Mouse (Mus musculus) cerebellum, adult 11 months (tissue): ENCODE results near the gene Egfl8.

Experiments used
- DNase-seq: peaks from one replicate; pipeline ENCODE4 v3.0.0; 2022

Egfl8 gene

DNA sequence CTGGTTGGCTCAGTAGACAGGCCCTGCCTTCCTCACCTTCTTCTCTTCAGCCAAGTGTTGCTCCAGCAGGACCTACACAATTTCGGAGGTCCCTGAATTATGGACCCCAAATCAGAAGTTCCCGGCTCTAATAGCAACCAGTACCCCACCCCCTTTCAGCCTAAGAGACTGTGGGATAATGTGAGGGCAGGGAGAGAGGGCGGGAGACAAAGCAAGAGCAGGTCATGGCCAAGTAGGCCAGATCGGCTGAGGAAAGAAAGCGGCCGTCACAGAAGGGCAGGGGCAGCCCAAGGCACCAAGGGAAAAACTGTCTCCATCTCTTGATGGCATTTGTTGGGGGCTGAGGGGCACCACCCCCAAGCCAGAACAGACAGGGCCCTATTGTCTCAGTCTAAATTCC, at the start of gene Egfl8:
Gene Egfl8, minus strand, starts transcription at position 101 of the 400 bp plus-strand sequence.
- no peak for DNase-seq

DNA sequence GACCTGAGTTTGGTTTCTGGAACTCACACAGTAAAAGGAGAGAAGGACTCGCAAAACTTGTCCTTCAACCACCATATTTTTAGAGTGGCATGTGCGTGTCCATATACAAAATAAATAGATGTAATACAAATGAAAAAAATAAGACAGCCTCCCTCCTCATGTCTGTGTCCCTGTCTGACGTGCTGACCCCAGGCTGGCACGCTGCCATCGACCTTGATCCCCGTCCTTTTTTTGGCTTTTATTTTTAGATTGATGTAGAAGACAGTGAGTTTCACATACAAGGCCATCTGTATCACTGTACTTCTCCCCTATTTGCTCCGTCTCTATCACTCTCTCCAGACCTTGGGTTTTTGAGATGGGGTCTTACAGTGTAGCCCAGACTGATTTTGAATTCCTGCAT, 48.7 kb upstream of the Egfl8 start:
- no peak for DNase-seq

DNA sequence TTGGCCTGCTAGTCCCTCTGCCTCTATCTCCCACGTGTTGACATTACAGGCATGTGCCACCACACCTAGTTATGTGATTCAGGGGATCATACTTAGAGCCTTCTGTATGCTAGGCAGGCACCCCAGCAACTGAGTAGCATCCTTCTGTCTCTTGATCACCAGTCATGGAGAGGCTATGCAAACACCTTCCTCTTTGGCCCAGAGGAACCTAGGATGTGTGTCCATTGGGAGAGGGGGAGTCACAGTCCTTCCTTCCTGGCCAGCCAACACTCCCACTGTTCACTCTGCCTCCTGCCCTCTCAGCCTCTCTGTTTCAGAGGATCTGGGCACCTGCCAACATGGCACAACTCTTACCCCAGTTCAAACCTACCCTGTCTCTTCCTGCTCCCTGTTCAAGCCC, 47.8 kb upstream of the Egfl8 start:
- DNase-seq = no peak

DNA sequence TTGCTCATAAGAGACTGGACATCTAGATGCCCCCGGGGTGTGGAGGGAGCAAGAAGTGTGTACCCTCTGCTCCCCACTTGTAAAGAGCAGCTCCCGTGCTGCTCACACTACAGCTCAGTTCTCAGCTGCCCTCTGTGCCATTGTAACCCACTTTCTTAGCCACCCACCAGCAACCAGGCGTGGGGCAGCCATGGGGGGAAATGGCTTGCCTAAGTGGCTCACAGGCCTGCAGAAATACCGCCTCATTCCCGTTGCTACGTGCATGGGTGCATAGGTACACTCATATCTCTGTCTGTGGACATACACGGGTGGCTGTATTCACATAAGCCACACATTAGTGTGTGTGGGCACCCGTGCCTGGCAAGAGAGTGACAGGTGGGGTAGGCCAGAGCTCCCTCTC, 47.2 kb upstream of the Egfl8 start:
- no peak for DNase-seq

DNA sequence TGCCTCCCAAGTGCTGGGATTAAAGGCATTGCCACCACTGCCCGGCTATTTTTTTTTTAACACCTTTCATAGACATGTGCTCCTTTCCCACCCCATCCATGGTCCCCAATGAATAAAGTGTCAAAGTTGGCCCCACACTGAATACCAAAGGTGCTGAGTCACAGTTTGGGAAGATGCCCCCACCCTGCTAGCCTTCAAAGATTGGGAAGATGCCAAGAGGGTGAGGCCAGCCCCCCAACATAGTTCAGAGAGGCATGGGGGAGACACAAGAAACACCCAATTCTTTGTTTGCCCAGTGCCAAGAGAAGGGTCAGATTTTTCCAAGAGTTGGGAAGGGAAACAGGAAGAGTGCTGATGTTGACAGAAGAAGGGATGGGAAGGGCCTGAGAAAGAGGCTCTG, 46.7 kb upstream of the Egfl8 start:
- no peak for DNase-seq

DNA sequence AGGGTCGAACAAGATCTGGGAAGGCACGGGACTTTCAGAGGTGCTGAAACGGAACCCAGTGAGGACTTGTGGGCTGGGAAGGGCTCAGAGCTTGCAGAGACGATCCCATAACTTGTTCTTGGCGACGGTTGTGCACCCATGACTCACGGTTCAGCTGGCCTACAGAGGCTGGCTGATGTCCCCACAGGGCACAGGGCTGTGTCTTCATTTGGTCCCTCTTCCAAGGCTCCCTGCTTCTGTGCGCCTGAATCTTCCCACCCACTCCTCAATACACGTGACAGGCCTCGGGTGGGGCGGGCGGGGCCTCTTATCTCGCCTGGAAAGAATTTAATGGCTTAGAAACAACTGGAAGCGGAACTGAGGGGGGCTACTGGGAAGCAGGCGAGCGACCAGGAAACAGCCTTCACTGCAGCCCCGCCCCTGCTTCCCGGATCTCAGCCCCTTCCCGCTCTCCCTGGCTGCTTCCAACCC, 45.4 kb upstream of the Egfl8 start:
- no peak for DNase-seq

DNA sequence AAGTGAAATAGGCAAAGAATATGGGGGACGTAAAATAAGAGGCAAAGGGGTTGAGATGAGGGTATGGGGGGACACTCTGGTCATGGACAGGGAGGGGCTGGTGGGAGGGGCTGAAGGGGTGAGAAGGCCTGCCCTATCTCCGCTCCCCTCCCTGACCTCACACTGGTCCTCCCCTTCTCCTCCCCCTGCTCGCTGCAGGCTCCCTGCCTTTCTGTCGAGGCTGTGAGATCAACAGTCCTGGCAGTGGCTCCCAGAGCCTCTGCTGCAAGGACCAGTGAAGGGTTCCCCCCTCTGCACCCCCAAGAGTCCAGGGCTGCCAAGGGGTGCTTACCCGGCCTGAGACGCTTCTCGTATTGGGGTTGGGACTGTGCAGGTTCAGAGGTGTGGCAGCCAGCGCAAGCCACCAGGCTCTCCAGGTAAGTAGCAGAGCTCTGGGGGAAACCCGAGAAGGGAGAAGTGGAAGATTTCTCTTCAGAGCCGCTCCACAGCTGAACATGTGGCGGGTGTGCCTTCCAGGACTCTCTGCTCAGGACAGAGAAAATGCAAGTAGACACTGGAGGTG, 44.6 kb upstream of the Egfl8 start:
- no peak for DNase-seq

DNA sequence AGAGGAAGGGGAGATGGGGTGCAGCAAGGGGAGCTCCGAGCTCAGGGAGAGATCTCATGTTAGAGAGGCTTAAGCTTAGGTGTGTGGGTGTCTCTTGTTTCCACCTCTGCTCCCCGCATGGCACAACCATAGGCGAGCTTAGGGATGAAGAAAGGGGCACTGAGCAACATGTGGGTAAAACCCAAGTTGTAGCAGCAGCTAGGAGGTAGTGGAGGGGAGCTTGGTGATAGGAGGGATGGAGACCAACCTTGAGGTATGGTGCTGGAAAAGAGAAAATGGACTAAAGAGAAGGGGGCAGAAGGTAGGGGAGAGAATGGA, 44.1 kb upstream of the Egfl8 start:
- DNase-seq = no peak

DNA sequence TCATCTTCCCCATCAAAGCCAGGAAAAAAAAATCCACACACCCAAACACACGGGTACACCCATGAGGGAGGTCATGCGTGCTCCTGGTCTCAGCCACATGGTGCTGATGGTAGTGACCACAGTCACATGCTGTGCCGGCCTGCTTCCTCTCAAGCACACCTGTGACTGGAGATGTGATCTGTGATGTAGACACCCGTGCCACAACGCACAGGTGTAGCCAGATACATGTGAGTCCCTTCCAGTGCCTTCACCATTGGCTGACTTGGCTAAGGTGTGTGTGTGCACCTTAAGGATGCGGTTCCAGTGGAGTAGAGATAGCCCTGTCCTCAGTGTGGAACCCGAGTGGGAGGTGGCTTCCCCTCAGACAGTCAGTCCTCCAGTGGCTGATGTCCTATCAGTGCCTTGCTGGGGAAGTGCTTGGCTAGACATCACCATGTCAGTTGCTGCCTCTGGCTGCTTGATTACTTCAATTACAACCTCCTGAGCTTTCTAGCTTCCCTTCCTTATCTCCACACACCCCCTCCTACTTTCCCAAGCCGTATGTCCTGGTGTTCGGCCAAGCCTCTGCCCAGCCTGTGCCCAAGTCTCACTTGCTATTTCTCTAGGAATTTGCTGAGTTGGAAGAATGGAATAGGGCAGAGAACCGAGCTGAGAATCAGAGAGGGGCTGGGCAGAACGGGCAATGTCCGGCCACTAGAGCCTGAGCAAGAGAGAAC, 43.6 kb upstream of the Egfl8 start:
- DNase-seq = no peak

DNA sequence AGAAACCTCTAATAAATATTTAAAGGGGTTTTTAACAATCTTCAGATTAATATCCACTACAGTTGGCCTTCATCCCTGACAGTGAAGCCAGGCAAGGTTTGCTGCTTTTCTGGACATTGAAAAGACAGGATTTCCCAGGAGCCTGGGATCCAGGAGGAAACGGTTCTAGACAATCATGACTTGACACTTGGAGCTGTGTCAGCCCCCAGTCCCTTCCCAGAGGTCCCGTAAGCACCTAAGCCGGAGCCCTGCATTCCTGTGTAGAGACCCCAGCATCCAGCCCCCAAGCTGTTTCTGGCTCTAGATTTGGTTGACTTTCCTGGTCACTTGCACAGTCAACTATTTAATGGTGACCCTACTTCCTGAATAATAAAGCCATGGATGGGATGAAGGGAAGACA, 42.8 kb upstream of the Egfl8 start:
- no peak for DNase-seq

DNA sequence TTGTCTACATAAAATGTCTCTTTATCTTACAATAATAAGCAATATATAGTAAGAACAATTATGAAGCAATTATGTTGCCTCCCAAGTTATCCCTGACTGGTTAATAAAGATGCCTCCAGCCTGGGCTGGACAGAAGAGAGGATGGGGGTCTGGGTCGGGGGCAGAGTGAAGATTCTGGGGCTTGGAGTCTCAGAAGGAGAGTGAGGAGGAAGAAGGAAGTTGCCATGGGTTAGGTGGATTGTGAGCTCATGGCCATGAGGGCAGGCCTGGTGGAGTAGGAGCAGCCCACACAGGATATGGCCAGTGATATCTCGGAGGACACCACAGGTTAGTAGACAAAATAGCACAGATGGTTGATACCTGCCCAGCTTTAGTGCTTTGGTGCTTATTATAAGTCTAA, 42.4 kb upstream of the Egfl8 start:
- no peak for DNase-seq

DNA sequence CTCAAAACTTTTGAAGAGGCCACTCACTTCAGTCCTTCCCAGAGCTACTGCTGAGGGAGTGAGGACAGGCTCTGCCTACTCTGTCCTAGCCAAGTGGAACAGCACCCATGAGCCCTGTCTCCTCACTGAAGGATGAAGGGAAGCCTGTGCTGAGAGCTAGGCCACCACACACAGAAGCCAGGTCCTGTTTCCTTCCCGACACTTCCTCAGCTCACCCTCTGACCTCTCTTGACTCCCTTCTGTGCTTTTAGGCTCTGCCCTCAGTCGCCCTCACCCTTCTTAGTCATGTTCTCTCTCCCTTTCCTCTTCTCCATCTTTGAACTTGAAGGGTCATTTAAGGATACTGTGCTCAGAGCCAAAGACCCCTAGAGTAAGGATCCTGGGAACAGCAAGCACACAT, 41.5 kb upstream of the Egfl8 start:
- no peak for DNase-seq

DNA sequence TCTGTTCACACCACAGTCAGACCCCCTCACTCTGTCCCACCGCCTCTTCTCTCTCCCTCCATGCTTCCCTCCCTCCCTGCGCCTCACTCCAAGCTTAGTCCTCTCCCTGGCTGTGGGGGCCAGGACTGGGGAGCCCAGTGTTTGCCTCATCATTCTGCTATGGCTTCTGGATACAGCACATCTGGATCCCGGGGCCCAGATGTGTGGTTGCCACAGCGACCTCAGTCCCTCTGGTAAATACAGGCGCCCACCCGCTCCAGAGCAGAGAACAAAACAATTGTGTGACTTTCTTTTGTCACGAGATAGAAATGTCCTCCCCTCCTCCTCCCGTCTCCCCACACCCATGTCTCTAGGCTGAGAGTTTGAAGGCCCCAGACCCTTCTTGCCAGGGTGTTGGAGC, 40.9 kb upstream of the Egfl8 start:
- DNase-seq = no peak

DNA sequence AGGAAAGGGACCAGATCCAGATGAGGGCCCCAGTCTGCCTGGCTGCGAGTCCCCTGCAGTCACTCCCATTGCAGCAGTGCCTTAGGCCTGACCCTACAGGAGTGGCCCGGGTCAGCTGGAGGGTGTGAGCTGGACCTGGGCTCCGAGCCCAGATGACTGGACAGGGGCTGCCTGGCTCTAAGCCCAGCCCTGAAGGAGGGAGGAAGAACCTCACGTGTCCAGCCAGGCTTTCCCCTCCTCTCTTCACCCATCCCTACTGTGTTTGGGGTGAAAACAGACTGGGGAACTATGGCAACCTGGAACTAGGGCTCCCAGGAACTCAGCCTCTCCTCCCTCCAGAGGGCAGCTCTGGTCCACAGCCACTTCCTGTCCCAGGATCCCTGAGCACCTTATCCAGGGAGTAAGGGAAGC, 39.8 kb upstream of the Egfl8 start:
- DNase-seq = peak; percentile 37

DNA sequence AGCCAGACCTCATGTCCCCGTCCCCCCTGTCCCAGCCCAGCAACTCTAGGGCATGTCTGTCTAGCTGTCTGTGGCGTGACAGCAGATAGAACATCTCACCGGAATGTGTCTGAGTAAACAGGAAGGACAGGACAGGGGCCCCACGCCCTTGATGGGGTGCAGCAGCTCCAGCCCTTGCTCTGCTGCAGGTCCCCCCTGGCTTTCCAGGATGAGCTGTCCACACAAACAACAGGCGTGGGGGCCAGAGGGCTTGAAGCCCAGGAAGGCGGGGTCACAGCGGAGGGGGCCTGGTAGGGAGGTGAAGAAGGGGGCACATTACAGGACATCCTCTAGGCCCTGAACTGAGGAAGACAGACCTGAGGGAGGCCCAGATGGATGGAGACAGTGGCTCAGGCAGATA, 39.4 kb upstream of the Egfl8 start:
- DNase-seq = no peak

DNA sequence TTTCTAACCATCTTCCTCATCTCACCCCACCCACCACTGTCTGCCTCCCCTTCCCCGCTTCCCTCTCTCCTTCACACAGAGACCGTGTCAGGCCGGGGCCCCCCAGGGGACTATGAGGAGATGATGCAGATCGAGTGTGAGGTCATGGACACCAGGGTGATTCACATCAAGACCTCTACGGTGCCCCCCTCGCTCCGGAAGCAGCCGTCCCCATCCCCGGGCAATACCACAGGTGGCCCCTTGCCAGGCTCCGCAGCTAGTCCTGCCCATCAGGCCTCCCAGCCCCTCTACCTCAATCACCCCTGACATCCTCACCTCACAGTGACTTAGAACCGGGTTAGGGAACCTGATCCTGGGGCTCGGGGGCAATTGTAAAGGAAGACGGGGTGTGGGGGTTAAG, 38.6 kb upstream of the Egfl8 start:
- peak; percentile 34 for DNase-seq

DNA sequence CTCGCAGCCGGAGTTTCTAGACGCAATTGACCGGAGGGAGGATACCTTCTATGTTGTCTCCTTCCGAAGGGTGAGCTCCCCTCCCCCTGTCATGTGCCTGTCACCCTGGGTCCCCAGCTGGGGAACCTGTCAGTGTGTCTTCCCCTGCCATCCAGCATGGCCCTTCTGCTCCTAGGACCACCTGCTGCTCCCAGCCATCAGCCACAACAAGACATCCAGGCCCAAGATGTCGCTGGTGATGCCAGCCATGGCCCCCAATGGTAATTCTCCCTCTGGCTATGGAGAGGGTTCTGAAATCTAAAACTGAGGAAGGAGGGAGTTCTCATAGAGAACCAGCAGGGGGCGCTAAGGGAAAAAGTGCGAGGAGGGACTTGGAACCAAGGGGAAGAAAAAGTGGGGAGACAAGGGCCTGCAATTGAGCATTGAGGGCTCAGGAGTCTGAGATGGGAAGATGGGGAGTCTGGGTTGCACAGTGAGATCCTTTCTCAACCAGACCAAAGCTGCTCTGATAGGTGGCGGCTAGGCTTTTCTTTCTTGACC, 38.0 kb upstream of the Egfl8 start:
- DNase-seq = peak; percentile 48

DNA sequence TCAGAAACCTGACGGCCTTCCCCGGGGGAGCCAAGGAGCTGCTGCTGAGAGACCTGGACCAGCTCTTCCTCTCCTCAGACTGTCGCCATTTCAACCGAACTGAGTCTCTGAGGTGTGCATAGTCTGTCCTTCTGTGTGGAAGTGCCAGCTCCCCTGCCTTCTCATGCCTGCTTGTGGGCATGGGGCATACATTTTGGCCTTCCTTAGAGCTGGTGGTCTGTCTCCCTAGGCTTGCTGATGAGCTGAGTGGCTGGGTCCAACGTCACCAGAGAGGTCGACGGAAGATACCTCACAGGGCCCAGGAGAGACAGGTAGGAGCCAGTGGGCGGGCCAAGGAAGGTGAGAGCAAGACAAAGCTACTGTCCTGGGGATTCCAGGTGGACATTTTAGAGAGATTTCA, 37.2 kb upstream of the Egfl8 start:
- DNase-seq = no peak

DNA sequence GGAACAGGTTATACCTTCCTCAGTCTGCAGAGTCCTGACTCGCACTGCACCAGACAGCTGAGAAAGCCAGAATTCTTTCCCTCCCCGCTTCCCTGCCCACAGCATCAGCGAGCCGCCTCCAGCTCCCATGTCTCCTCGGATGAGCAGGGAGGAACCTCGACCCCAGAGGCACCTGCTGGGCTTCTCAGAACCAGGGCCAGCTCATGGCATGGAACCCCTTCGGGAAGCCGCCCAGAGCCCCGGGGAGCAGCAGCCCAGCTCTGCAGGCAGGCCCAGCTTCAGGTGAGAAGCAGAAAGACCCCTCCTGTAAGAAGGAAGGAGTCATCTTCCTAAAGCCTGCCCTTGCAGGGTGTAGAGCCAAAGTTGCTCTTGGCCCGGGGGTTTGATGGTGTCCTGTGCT, 36.8 kb upstream of the Egfl8 start:
- DNase-seq = no peak

DNA sequence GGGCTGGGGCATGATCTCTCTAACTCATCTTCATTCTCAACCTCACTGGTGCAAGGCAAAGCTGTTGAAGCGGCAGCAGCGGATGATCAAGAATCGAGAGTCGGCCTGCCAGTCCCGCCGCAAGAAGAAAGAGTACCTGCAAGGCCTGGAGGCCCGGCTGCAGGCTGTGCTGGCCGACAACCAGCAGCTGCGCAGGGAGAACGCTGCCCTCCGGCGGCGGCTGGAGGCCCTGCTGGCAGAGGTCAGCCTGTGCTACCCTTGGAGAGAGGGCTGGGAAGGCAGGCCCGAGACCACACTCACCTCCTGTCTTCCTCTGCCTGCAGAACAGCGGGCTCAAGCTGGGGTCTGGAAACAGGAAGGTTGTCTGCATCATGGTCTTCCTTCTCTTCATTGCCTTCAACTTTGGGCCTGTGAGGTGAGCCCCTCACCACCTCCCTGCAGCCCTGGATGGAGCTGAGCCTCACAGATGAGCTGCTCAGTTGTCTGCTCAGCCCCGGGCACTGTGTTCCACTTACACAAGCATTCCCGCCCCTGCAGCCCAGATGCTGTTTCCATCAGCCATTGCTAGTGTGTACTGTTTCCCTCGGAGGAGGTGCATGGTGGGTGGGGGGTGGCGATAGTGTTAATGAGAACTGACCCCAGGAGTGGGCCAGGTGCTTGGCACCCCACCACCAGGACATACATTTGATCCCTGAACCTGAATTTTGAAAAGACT, 35.9 kb upstream of the Egfl8 start:
- DNase-seq = no peak

DNA sequence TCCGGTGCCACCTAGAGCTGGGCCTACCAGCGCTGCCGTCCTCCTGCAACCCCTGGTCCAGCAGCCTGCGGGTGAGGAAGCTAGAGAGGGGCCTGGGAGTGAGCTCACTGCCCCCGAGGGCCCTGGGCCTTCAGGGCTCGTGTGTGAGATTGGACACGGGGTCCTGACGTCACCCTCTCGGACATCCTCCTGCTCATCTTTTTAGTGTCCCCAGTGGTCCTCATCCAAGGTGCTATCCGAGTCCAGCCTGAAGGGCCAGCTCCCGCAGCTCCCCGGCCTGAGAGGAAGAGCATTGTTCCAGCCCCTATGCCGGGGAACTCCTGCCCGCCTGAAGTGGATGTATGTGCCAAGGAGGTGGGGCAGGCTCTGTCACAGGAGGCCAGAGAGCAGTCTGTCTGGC, 35.0 kb upstream of the Egfl8 start:
- DNase-seq = no peak

DNA sequence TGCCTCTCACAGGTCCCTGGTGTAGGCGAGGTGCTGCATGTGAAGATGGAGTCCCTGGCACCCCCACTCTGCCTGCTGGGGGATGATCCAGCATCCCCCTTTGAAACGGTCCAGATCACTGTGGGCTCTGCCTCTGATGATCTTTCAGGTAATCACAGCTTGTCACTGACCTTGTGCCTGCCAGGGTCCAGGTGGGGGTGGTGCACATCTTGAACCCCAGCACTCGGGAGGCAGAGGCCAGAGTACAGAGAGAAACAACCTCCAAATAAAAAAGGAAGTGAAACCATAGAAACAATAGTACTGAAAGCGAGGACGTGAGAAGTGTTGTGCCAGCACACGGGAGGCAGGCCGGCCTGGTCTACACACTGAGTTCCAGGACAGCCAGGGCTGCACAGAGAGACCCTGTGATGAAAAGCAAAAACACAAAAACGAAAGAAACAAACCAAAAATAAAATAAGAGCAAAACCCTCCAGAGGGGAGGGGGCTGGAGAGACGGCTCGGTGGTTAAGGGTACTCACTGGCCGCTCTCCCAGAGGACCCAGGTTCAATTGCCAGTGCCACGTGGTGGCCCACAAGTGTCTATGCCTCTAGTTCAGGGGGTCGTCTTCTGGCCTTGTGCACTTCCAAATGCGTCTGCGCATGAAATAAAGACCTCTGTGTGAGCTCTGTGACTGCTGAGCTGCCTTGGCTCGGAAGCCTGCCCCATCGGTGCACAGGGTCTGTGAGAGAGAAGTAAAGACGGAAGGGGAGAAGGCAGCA, 33.5 kb upstream of the Egfl8 start:
- DNase-seq = no peak

DNA sequence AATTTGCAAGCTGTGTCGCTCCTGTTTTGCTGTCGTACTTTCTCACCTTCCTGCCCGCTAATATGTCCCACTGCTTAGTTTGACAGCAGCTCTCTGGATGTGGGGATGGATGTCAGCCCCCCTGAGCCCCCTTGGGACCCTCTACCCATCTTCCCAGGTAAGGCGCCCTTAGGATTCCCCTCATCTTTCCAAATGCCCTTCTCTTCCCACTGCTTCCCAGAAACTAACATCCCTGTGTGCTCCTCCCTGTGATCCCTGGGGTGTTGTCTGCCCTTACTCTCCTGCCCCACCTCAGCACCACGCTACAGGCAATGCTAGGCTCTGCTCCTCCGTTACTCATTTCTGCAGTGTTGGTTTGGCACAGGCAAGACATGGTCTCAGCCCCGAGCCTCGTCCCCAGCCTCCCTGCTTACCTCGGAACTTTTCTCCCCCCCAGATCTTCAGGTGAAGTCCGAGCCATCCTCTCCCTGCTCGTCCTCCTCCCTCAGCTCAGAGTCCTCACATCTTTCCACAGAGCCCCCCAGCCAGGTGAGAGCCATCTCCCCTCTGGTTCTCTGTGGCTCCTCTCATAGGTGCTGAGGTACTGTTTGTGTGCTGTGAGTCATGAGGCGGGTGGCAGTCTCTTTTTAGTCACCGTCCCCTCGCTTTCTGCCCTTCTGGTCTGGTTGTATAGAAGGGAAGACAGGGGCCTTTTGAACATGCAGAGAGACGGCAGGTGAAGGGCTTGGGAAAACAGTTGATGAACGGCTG, 32.5 kb upstream of the Egfl8 start:
- DNase-seq = peak; percentile 30
